Mouse (Mus musculus): ENCODE measurements around the gene Smdt1. TPM values are rescaled to one million over a fixed set of nuclear protein-coding genes. Genes with fewer than 3 reads are reported as not detected.

Gene Smdt1
- total RNA-seq (2023): 97.2 TPM

GRCm38 (mm10) chr15:82338593-82339112 is at the start of gene Smdt1, which contains the start of the genes Naga and Pheta2:
TSS of gene Smdt1 (plus strand) at chr15:82338959.
TSS of gene Naga (minus strand) at chr15:82338925.
TSS of gene Pheta2 (plus strand) at chr15:82338942.

DNA sequence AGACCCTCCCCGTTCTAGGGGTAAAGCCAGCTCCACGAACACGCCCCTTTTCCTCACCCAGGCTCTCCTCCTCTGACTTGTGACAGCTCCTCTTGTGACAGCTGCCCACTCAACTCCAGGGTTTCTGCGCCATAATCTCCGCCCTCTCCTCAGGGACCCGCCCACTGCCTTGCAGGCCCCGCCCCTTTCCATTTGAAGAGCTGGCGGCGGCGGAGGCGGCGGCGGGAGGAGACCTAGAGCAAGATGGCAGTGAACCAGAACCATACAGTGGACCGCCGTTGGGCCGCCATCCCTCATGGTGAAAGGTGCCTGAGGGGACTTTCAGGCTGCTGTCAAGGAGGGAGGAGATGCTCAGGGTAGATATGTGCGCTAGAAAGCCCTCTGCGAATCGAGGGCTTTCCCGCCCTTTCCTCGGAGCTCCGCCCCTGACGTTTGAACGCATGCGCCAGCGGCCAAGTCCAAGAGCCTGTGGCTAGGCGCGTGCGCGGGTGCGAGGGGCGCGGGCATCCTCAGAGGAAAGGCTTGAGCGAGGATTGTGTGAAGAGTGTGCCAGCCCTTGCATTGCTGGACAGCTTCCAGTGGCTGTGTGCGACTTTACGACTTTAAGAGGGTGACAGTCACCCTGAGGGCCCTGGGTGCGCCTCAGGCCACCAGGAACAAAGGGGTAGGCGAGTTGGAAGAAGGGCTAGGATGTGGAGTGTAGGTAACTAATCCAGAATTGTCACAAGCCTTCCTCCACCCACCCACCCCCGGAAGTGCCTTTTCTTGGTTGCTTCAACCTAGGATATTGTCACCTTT is 39.8 kb upstream of the Smdt1 start, which contains the start of gene Wbp2nl:
Gene Wbp2nl (plus strand): TSS at position 191 of the 798 bp plus-strand sequence.

GRCm38 (mm10) chr15:82354126-82354945 is 15.6 kb downstream of the Smdt1 start, which contains the start of gene Ndufa6:
TSS of gene Ndufa6 (minus strand) at chr15:82354322.

DNA sequence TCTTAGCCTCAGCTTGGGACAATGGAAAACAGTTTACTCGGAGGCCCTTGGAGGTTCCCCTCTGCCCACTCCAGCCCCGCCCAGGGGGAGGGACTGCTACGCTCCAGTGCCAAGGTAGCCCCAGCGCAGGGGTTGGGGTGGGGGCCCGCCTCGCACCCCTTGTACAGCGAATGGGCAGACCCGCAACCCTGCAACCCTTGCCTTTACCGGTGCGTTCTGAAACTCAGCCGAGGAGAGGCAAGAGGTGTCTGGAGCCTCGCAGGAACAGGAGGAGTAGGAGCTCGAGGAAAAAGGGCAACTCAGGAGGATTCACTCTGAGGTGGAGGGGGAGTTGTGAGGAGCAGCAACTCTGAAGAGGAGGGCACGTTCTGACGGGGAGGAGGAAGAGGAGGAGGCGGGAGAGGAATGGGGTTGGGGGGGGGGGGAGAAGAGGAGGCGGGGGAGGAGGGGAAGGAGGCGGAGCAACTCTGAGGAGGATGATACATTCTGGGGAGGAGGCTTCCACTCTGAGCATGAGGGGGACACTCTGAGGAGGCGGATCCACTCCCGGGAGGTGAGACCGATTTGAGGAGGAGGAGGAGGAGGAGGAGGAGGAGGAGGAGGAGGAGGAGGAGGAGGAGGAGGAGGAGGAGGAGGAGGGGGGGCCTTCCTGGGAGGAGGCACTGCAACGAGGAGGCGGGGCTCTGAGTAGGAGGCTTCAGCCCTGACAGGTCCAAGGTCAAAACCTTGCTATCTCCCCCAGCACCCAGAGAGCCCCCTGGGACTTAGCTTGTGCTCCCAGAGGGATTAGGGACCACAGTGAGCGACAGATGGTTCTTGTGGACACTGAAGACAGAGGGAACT is 41.3 kb downstream of the Smdt1 start, which contains the start of gene Cyp2d22:
Gene Cyp2d22 (minus strand): TSS at position 390 of the 843 bp plus-strand sequence.

DNA sequence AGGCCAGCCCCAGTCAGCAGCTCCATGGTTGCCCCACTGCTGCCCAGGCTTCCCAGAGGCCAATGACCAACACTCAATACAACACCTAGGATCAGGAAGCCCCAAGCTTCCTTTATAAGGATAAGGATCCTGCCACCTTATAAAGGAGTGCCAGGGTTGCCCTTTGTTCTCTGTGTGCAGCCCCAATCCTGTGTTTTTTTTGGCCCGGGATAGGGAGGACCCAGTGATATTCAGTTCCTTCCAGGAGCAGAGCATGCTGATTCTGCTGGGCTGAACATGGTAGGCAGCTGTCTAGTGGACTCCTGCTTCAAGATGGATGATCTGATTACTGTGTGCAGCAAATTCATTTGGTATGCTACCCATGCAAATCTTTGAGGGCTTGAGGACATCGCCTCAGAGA is 55.2 kb downstream of the Smdt1 start, which contains the start of gene Cyp2d11:
Gene Cyp2d11 (minus strand): TSS at position 101 of the 400 bp plus-strand sequence.

Other genes with a start within 250 kb of the Smdt1 start
- 33.6 TPM for gene Ccdc134, start 211.0 kb upstream of the Smdt1 start, total RNA-seq (2023)
- gene Srebf2, start 191.8 kb upstream of the Smdt1 start, total RNA-seq (2023): 239 TPM
- gene Shisa8, start 126.1 kb upstream of the Smdt1 start, total RNA-seq (2023): 0.29 TPM
- 18.9 TPM for gene Tnfrsf13c, start 114.6 kb upstream of the Smdt1 start, total RNA-seq (2023)
- gene Cenpm, start 94.2 kb upstream of the Smdt1 start, total RNA-seq (2023): 1.7 TPM
- not detected for gene 1500009C09Rik, start 86.6 kb upstream of the Smdt1 start, total RNA-seq (2023)
- not detected for gene Sept3, start 64.1 kb upstream of the Smdt1 start, total RNA-seq (2023)
- not detected for gene Wbp2nl, start 40.0 kb upstream of the Smdt1 start, total RNA-seq (2023)
- 43.6 TPM for gene Naga, start within 50 bp of the Smdt1 start, total RNA-seq (2023)
- 0.26 TPM for gene Pheta2, start within 50 bp of the Smdt1 start, total RNA-seq (2023)
- gene Ndufa6, start 15.4 kb downstream of the Smdt1 start, total RNA-seq (2023): 130 TPM
- 11.3 TPM for gene Cyp2d22, start 41.3 kb downstream of the Smdt1 start, total RNA-seq (2023)
- not detected for gene Cyp2d11, start 55.1 kb downstream of the Smdt1 start, total RNA-seq (2023)
- gene Cyp2d10, start 68.2 kb downstream of the Smdt1 start, total RNA-seq (2023): not detected
- not detected for gene Cyp2d9, start 94.5 kb downstream of the Smdt1 start, total RNA-seq (2023)
- gene Cyp2d12, start 216.1 kb downstream of the Smdt1 start, total RNA-seq (2023): not detected

All from CD4-positive naive resting alpha-beta T cell, adult 76 days (primary cell).